Mouse (Mus musculus) heart, postnatal 36 days (tissue): ENCODE data around the gene Aff3. TPM values are rescaled to one million over a fixed set of nuclear protein-coding genes. Genes with fewer than 3 reads are reported as not detected.

ENCODE experiments used
- DNase-seq, 2 experiments: peaks; one replicate each; pipeline ENCODE4 v3.0.0; 2021 to 2022
- intact Hi-C: fragments of 180-260 bp; cut with DNase I; formaldehyde crosslinking; loops from one replicate; pipeline ENCODE4 v1.15.1; 2025
- total RNA-seq, 2 experiments: library from RNA; stranded (reverse); gene quantifications; 2 replicates each; pipeline ENCODE4 v1.2.3; 2021

Aff3 gene
- total RNA-seq, 2 experiments from 2014 or later: 2.1 to 2.6 TPM

- intact Hi-C loops: no loop called here
- no peak for DNase-seq
Measured at GRCm38 (mm10) chr1:38362275-38362674, 302.5 kb downstream of the Aff3 start.

GRCm38 (mm10) chr1:38358797-38359349, 305.9 kb downstream of the Aff3 start:
- peak in 1 of 2 experiments; percentile 11 for DNase-seq
- intact Hi-C loops: no loop called here

- intact Hi-C loops: no loop called here
- DNase-seq: peak; percentile 40 to 52
Measured at GRCm38 (mm10) chr1:38357933-38358796, 306.6 kb downstream of the Aff3 start.

GRCm38 (mm10) chr1:38354585-38354984, 310.2 kb downstream of the Aff3 start:
- intact Hi-C loops: no loop called here
- DNase-seq: no peak

- intact Hi-C loops: no loop called here
- DNase-seq: no peak
Measured at GRCm38 (mm10) chr1:38347346-38347745, 317.4 kb downstream of the Aff3 start.

DNA sequence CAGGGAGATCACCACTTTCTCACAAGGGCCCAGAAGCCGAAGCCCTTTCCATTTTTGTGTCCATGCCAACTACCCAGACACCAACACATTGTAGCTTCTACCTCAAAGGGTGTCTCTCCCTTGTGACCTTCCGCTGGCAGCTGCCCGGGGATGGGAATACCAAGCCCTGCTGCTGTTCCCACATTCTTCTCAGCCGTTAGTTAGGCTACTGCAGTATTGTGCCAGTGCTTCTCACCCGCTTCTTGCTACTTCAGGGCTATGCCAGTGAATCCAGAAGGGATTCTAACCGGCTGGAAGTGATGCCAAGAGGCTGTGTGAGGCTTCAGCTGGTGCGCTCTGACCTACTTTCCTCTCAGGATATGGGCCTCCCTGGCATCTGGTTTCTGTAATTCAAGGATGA, 330.5 kb downstream of the Aff3 start:
- peak in 1 of 2 experiments; percentile 5 for DNase-seq
- intact Hi-C loops: no loop called here

GRCm38 (mm10) chr1:38332919-38333318, 331.8 kb downstream of the Aff3 start:
- intact Hi-C loops: no loop called here
- DNase-seq: no peak

GRCm38 (mm10) chr1:38324206-38324605, 340.5 kb downstream of the Aff3 start:
- no peak for DNase-seq

GRCm38 (mm10) chr1:38321861-38322260, 342.9 kb downstream of the Aff3 start:
- peak; percentile 26 to 37 for DNase-seq
- intact Hi-C loops: loop anchor here (5.0 kb wide), 1 partner anchor 80 kb away; no protein-coding TSS in a partner anchor

More at GRCm38 (mm10) chr1:38324206-38324605, 340.5 kb downstream of the Aff3 start:
- intact Hi-C loops: loop anchor here (5.0 kb wide), 1 partner anchor 82 kb away; no protein-coding TSS in a partner anchor

DNA sequence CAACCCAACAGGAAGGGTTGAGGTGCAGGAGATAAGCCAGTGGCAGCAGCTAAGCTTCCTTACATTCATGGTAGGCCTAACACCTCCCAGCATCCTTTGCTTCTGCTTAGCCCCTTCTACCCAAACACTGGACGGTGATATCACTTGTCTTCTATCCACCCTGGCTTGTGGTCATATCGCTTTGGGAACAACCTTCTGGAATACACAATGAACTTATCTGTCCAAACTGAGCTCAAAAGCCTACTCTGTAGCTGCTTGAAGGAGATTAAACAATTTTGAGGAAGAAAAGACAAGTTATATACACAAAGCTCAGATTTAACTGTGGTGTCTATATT, 343.8 kb downstream of the Aff3 start:
- intact Hi-C loops: loop anchor here (5.0 kb wide), 1 partner anchor 79 kb away; no protein-coding TSS in a partner anchor
- DNase-seq: no peak

- DNase-seq: no peak
- intact Hi-C loops: loop anchor here (5.0 kb wide), 1 partner anchor 78 kb away; no protein-coding TSS in a partner anchor
Measured at GRCm38 (mm10) chr1:38320126-38320970, 344.4 kb downstream of the Aff3 start.

DNA sequence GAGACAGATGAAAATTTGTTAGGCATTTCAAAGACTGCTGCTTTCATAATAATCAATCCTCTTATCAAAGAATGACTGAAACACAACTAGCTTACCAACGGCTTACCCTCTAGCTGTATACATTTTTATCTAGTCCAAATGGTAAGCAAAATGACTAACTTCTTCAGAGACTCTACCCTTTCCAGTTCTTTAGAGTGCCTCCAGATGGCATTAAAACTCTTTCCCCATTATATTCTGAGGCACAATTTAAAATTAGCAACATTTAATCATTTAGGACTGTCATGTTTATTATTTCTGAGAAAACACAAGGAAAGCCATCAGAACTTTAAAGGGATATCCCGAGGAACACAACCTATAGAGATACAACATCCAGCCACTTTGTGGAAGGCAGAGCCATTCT, 346.1 kb downstream of the Aff3 start:
- intact Hi-C loops: loop anchor here (5.0 kb wide), 1 partner anchor 449 kb away; no protein-coding TSS in a partner anchor
- no peak for DNase-seq

DNA sequence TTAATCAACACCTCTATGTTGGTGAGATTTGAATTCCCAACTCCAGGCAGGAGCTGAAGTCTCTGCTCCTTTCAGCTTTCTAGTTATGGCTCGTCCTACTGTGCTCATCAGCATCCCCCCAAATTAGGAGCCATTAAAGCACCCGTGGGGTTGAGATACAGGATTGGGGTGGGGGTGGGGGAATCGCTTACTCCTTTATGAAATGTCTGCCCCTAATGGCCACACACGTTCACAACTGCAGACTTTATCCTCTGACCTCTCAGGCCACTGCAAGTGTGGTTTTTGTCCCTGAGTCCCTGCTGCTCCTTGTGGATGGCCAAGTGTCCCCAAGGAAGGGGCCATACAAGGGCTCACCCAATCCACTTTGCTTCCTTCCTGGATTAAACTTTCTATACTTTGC, 348.8 kb downstream of the Aff3 start:
- intact Hi-C loops: loop anchor here (5.0 kb wide), 1 partner anchor 451 kb away; no protein-coding TSS in a partner anchor
- no peak for DNase-seq

DNA sequence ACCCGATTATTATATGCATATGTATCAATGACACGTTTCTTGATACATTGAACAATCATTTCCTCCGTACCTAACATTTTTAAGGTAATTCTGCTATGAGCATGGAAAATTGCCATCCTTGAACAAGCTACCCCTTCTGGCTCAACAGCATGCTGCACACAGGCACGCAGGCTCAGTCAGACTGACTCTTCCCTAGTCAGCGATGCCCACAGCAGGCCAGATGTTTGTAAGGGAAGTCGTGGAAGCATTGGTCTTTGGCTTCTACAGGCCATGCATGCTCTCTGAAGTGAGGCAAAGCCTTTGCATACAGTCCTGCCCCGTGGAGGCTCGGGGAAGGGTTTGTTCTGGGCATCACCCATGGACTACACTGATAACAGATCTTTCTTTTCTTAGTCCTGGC, 354.3 kb downstream of the Aff3 start:
- intact Hi-C loops: no loop called here
- no peak for DNase-seq

DNA sequence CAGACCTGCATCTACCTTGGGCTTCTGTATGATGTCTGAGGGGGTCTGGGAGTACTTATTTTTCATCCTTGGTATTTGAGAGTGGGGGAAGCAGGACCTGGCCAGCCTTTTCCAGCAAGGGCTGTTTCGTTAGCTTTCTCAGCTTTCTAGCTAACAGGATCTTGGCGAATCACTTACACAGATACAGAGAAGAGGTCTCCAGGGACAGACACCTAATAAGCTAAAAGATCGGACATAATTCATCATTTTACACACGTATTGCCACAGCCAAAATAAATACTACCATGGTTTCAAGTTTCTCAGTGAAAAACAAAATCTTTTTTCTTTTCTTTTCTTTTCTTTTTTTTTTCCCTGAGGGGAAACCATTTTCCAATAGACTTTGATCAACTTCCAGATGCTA, 354.7 kb downstream of the Aff3 start:
- DNase-seq: no peak
- intact Hi-C loops: no loop called here

GRCm38 (mm10) chr1:38309341-38309740, 355.4 kb downstream of the Aff3 start:
- intact Hi-C loops: loop anchor here (5.0 kb wide), 2 partner anchors 67 to 122 kb away; no protein-coding TSS in a partner anchor
- no peak for DNase-seq

GRCm38 (mm10) chr1:38308705-38308996, 356.1 kb downstream of the Aff3 start:
- no peak for DNase-seq
- intact Hi-C loops: loop anchor here (5.0 kb wide), 2 partner anchors 66 to 121 kb away; no protein-coding TSS in a partner anchor

- intact Hi-C loops: loop anchor here (5.0 kb wide), 2 partner anchors 66 to 121 kb away; no protein-coding TSS in a partner anchor
- peak; percentile 65 to 73 for DNase-seq
Measured at GRCm38 (mm10) chr1:38307821-38308704, 356.7 kb downstream of the Aff3 start.

- no peak for DNase-seq
- intact Hi-C loops: loop anchor here (5.0 kb wide), 2 partner anchors 65 to 120 kb away; no protein-coding TSS in a partner anchor
Measured at GRCm38 (mm10) chr1:38307234-38307633, 357.5 kb downstream of the Aff3 start.

DNA sequence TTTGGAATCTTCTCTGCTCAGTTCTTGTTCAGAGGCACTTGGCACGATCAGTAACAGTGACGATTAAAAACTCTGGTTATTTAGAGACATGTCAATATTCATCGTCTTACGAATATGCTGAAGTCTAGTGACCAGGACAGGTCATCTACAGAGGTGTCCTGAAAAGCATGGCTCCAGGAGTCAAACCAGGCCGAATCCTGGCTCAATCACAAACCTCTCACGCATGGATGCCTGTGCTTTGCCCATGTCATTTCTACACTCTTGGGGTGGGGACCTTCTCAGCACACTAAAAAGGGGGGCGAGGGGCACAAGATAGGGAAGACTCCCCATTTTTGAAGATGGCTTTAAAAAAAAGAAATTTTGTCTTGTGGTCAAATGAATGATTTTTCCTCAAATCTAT, 358.6 kb downstream of the Aff3 start:
- DNase-seq: no peak
- intact Hi-C loops: loop anchor here (5.0 kb wide), 2 partner anchors 64 to 119 kb away; no protein-coding TSS in a partner anchor
